Mouse (Mus musculus) thymus, postnatal 25 days (tissue): ENCODE measurements around the gene Htr2c.

ENCODE experiments used
- DNase-seq: peaks from one replicate; pipeline ENCODE4 v3.0.0; 2022

Gene Htr2c

GRCm38 (mm10) chrX:146962258-146962913, at the start of gene Htr2c:
Gene Htr2c, plus strand, starts transcription at chrX:146962513.
- DNase-seq, result no peak

- DNase-seq, result no peak
Measured at GRCm38 (mm10) chrX:146928251-146928650, 34.1 kb upstream of the Htr2c start.

GRCm38 (mm10) chrX:146936332-146936731, 26.0 kb upstream of the Htr2c start:
- no peak for DNase-seq

GRCm38 (mm10) chrX:146946216-146946886, 16.0 kb upstream of the Htr2c start:
- DNase-seq, result no peak

- DNase-seq, result no peak
Measured at GRCm38 (mm10) chrX:146946996-146947395, 15.3 kb upstream of the Htr2c start.

GRCm38 (mm10) chrX:146958608-146959007, 3.7 kb upstream of the Htr2c start:
- DNase-seq, result no peak

GRCm38 (mm10) chrX:146959960-146960359, 2.4 kb upstream of the Htr2c start:
- DNase-seq, result no peak

GRCm38 (mm10) chrX:146962914-146963547, 718 bp downstream of the Htr2c start:
- no peak for DNase-seq

- no peak for DNase-seq
Measured at GRCm38 (mm10) chrX:146979931-146980330, 17.6 kb downstream of the Htr2c start.

GRCm38 (mm10) chrX:147055730-147056129, 93.4 kb downstream of the Htr2c start:
- DNase-seq, result no peak

GRCm38 (mm10) chrX:147071622-147072021, 109.3 kb downstream of the Htr2c start:
- DNase-seq, result no peak

GRCm38 (mm10) chrX:147119155-147119554, 156.8 kb downstream of the Htr2c start:
- DNase-seq, result no peak

GRCm38 (mm10) chrX:147215251-147215650, 252.9 kb downstream of the Htr2c start:
- no peak for DNase-seq

GRCm38 (mm10) chrX:147217382-147218013, 255.2 kb downstream of the Htr2c start:
- DNase-seq, result no peak

- no peak for DNase-seq
Measured at GRCm38 (mm10) chrX:147238806-147239542, 276.7 kb downstream of the Htr2c start.
